Mouse (Mus musculus) lung, postnatal 0 days (tissue): Measurements from ENCODE around the gene B230217C12Rik.

Source experiments
- CTCF ChIP-seq: IDR thresholded peaks from 2 replicates; pipeline ENCODE4 v1.5.1; 2016; ENCODE audit warnings: antibody characterized with exemption, mild to moderate bottlenecking
- EP300 ChIP-seq: IDR thresholded peaks from 2 replicates; pipeline ENCODE4 v1.6.1; 2016; ENCODE audit warnings: antibody characterized with exemption, mild to moderate bottlenecking, control low read depth

DNA sequence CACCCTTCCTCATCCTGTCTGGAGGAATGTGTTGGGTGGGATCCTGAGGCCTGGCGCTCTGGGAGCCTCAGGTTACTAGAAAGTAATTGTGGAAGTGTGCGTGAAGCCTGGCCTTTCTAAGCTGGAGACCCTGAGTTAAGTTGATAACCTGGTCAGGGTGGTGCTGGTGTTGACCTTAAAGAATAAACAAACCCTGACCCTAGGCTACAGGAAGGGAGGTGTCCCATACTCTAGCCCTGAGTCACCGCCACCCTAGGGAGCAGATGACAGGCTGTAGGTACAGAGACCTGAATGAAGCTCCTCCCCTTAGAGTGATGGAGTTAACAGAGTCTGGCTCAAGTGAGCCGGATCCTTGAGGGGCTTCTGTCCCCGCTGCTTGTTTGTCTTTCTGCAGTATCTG, 36.7 kb upstream of the B230217C12Rik start:
- TF ChIP-seq CTCF (no peak), EP300 (peak; percentile 47; the same call in 1 of the 2 replicates)
